ENCODE assay signal across 19 mouse cellular contexts in the genomic region with DNA sequence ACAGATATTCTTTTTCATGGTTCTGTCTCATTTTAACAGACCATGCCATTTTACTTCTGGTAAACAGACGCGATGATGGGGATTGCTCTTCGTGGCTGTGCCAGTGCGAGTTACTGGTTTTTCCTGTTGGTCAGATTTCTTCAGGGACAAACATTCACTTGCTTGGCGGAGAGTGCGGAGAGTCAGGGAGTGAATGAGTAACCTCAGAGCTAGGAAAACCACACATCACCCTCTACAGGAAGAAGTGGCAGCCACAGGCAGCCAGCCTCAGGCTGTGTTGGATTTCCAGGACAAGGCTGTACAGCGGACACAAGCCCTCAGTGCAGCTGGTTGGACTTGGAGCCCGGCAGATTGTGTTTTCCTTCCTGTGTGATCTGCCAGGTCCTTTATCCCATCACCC.
DNase-seq lines count a peak whose midpoint lies in the region; ATAC-seq and TF ChIP-seq lines count a peak whose summit lies in the region.
"Had no signal": no experiment of that assay in that cellular context is flagged by ENCODE, and none has a peak within 500 bp of the region (broad histone marks: within the 10 kb centered on the region; RNA-seq: fewer than 3 reads in every experiment).

No protein-coding gene starts in this region.

- 73% methylated on average over 8 of the region's 8 CpGs for WGBS in liver, adult 2 months
- WGBS in intestine, embryonic 15.5 days, result 55% methylated on average over 8 of the region's 8 CpGs
- 91% methylated on average over 8 of the region's 8 CpGs for WGBS in hindbrain, embryonic 13.5 days

- H3K79me2 ChIP-seq in liver, adult 2 months (ENCODE audit: control insufficient read depth, insufficient read depth, low read length), result no peaks in the 10 kb centered on the region

- H3K4me3 ChIP-seq in liver, adult 2 months (ENCODE audit: insufficient read depth, low read depth, low read length), result no peak overlapping the region
- H3K4me3 ChIP-seq in intestine, embryonic 15.5 days (replicated peaks), result no peak overlapping the region
- H3K4me3 ChIP-seq in hindbrain, embryonic 13.5 days, result no peak overlapping the region
- no peak overlapping the region for H3K4me3 ChIP-seq in layer of hippocampus, adult 2 months
- H3K4me3 ChIP-seq: gastrocnemius, adult 2 months; limb, embryonic 12.5 days; liver, embryonic 15.5 days; midbrain, embryonic 10.5 days had no signal

- TF ChIP-seq POLR2A in liver, adult 2 months (IDR thresholded peaks at IDR 0.05; ENCODE audit: extremely low read depth, insufficient read depth, low read length), result no peak

- H3K4me2 ChIP-seq in intestine, embryonic 15.5 days (replicated peaks), result no peak overlapping the region
- no peak overlapping the region for H3K4me2 ChIP-seq in hindbrain, embryonic 13.5 days
- H3K4me2 ChIP-seq: heart, embryonic 11.5 days; hindbrain, embryonic 14.5 days; limb, embryonic 12.5 days; liver, embryonic 15.5 days had no signal

- no peak for DNase-seq in liver, adult 2 months (ENCODE audit: extremely low read depth, low read depth, low spot score)
- DNase-seq in liver, result no peak
- DNase-seq in 416B (ENCODE audit: low read depth), result peak; percentile 33
- peak; percentile 49 to 59 for DNase-seq in kidney, postnatal 36 days
- DNase-seq in retina, postnatal 1 day, result no peak
- no peak for DNase-seq in layer of hippocampus, adult 2 months (ENCODE audit: low spot score in 2 of 2)
- DNase-seq: cerebellum, adult 18-20 months; cerebellum, postnatal 36 days; gastrocnemius, adult 2 months; heart, postnatal 10 days; thymus, adult 2 months had no signal

- no peaks in the 10 kb centered on the region for H3K36me3 ChIP-seq in liver, adult 2 months (ENCODE audit: control insufficient read depth, insufficient read depth, low read length)
- no peaks in the 10 kb centered on the region for H3K36me3 ChIP-seq in intestine, embryonic 15.5 days
- H3K36me3 ChIP-seq in hindbrain, embryonic 13.5 days, result no peaks in the 10 kb centered on the region
- H3K36me3 ChIP-seq: limb, embryonic 12.5 days; liver, embryonic 15.5 days; midbrain, embryonic 10.5 days had no signal

- TF ChIP-seq CTCF in liver, adult 2 months (IDR thresholded peaks at IDR 0.05; ENCODE audit: low read depth, low read length), result 0 out of 2 replicates have a peak, but pooled peaks have one; percentile 4
- TF ChIP-seq CTCF in layer of hippocampus, adult 2 months (conservative IDR thresholded peaks at IDR 0.05), result no peak

- no peaks in the 10 kb centered on the region for H3K27me3 ChIP-seq in liver, adult 2 months (ENCODE audit: control insufficient read depth, insufficient read depth, low read length)
- H3K27me3 ChIP-seq in intestine, embryonic 15.5 days (replicated peaks), result no peaks in the 10 kb centered on the region
- H3K27me3 ChIP-seq in hindbrain, embryonic 13.5 days, result no peaks in the 10 kb centered on the region; the same call in 1 of the 2 replicates
- H3K27me3 ChIP-seq: limb, embryonic 12.5 days; liver, embryonic 15.5 days had no signal

- no peak overlapping the region for H3K9ac ChIP-seq in liver, adult 2 months (ENCODE audit: low read depth, low read length)
- H3K9ac ChIP-seq in intestine, embryonic 15.5 days, result no peak overlapping the region
- H3K9ac ChIP-seq in hindbrain, embryonic 13.5 days, result no peak overlapping the region
- H3K9ac ChIP-seq: hindbrain, embryonic 14.5 days; limb, embryonic 12.5 days; liver, embryonic 15.5 days had no signal

- H3K4me1 ChIP-seq in liver, adult 2 months (ENCODE audit: control insufficient read depth, insufficient read depth, low read length), result no peaks in the 10 kb centered on the region
- H3K4me1 ChIP-seq in intestine, embryonic 15.5 days (replicated peaks), result 0 out of 2 replicates have a peak, but pooled peaks cover 3% of the 10 kb centered on the region
- H3K4me1 ChIP-seq in hindbrain, embryonic 13.5 days (replicated peaks), result no peaks in the 10 kb centered on the region
- H3K4me1 ChIP-seq: liver, embryonic 15.5 days; midbrain, embryonic 10.5 days had no signal

- ATAC-seq in intestine, embryonic 15.5 days, result peak; percentile 77
- ATAC-seq in hindbrain, embryonic 13.5 days (ENCODE audit: low FRiP score), result no peak

- H3K27ac ChIP-seq in liver, adult 2 months (replicated peaks; ENCODE audit: insufficient read depth, low read depth, low read length), result no peak overlapping the region
- no peak overlapping the region for H3K27ac ChIP-seq in intestine, embryonic 15.5 days
- no peak overlapping the region for H3K27ac ChIP-seq in hindbrain, embryonic 13.5 days
- H3K27ac ChIP-seq in layer of hippocampus, adult 2 months, result no peak overlapping the region
- H3K27ac ChIP-seq: gastrocnemius, adult 2 months; hindbrain, embryonic 14.5 days; limb, embryonic 12.5 days; liver, embryonic 15.5 days; macrophage; midbrain, embryonic 10.5 days had no signal

- no peaks in the 10 kb centered on the region for H3K9me3 ChIP-seq in intestine, embryonic 15.5 days
- no peaks in the 10 kb centered on the region for H3K9me3 ChIP-seq in hindbrain, embryonic 13.5 days
- H3K9me3 ChIP-seq: limb, embryonic 12.5 days; liver, embryonic 15.5 days; midbrain, embryonic 10.5 days had no signal

Comparison
In these comparisons a context has a peak if more than half of its experiments do, and no peak if none do; other contexts are left out.
1. DNase-seq: peak in 416B (single experiment) and kidney, postnatal 36 days (2 of 2); none in liver, adult 2 months (single experiment), liver (single experiment), retina, postnatal 1 day (single experiment) and layer of hippocampus, adult 2 months (0 of 2).